Mouse (Mus musculus): ENCODE results near the gene Pradc1.
"Not testable (repeated sequence)": the region's sequence is repeated elsewhere in the genome, so short reads cannot be mapped to it uniquely, and the experiment has no call there.

Gene Pradc1

DNA sequence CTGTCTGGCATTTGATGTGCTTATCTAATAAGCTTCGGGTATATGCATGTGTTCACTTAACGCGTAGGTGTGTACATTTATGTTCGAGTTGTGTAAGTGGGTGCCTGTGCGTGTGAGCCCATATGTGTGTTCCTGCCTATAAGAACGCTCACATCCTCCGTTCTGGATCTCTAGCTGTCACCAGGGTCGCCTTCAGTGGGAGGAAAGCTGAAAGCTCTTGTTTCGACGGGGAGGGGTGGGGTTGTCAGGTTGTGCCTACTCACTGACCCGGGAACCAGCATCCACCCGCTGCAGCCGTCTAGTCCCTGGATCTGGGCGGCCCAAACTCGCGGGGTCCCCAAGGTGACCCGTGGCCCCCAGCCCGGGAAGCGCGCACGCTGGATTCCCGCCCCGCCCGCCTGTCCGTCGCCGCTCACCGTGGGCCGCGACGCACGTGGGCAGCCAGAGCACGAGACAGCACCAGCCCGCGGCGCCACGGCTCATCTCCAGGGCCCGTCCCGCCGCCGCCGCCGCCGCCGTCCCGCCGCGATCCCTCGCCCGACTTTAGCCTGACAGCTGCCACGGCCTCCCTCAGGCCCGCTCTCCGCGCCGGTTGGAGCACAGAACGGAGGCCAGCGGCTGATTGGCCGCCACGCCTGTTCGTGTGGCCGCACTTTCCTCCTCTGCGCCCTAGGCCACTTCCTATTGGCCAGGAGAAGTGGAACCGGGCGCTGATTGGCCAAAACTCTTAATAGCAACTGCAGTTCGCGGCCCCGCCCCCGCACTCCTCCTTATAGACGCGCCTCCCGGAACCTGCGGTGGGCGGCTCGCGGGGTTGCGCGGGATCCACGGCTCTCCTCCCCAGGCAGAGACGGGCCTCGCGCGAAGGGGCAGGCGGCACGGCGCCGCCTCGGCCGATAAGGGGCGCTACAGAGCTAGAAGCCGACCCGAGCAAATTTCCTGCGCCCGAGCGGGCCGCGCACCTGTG is 790 bp downstream of the Pradc1 start, which contains the start of gene Cct7:
Cct7 (plus strand) TSS at position 818 of the 967 bp plus-strand sequence.
- CTCF ChIA-PET = interaction anchor here (0.6 kb wide), 1 partner anchor 122 kb away, joined by 7 read pairs; no protein-coding TSS in a partner anchor

DNA sequence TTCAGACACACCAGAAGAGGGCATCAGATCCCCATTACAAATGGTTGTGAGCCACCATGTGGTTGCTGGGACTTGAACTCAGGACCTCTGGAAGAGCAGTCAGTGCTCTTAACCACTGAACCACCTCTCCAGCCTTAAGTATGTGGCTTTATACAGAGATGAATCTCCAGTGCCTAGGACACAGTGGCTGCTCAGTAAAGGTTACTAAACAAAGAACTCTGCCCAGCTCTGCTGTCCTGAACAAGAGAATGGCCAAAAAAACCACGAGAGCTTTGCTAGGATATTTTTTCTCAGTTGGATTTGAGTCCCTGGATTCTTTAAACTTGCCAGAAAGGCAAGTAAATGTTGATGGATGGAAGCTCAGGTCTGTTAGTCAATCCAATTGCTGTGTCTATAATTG is 1.6 kb downstream of the Pradc1 start:
- CTCF ChIA-PET = not testable (repeated sequence)

DNA sequence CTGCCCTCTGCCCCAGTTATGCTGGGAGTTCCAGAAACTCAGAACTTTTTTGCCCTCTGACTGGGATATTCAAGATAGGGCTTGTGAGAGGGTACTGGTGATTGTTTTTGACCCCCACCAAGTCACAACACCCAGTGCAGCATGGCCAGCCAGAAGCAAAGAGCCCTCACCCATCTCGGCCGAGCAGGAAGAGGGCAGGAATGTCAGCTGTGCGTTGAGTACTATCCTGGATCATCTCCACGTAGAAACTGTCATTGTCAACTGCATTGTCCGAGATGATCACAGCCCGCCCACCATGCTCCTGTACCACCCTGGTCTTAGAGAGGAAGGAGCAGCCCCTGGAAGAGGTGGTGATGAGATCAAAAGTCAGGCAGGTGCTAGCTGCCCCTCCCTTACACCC is 4.4 kb downstream of the Pradc1 start:
- CTCF ChIA-PET = no interaction called here

DNA sequence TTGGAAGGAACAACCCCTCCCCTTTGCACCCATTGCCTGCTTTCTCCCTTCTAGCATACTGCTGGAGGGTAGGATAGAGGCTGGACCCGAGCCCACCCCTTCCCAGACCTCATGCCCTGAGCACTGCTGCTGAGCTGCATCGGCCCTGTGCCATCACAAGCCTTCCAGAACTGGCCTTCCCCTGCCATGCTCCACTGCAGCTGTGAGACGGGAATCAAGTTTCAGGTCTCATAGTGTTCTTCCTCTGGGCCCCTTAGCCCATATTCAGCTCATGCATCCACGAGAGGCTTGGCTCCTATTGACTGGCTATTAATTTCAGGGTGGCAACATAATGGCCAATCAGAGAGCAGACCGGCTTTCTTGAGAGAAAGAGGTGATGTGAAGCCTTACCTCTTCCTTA is 6.5 kb downstream of the Pradc1 start:
- CTCF ChIA-PET = no interaction called here

DNA sequence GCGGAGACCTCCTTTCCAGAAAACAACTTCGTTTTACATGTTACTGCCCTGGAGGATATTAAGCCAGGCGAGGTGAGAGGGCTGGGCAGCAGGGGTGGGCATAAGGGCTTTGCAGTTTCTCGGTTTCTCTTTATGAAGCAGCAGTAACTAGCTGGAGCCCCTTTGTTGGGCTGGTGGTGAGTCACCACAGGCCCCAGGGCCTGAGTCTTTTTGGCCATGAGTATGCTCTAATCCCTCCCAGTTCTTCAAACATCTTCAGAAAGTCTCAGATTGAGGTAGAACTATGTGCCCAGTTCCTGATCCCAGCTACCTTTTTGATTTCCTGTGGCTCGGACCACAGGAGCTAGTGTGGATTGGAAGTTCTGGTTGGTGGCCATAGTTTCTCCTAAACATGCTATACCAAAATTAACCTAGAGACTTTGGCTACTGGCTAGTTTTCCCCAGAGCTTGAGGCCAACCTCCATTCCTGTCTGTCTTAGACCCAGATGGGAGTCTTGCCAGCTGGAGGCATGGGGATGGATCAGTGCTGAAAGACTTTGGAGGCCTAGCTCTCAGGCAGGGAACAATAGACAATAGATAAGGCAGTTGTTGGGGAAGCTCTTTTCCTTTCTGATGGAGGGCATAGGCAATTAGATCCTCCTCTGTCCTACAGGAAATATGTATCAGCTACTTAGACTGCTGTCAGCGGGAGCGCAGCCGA is 7.4 kb downstream of the Pradc1 start:
- CTCF ChIA-PET = no interaction called here

DNA sequence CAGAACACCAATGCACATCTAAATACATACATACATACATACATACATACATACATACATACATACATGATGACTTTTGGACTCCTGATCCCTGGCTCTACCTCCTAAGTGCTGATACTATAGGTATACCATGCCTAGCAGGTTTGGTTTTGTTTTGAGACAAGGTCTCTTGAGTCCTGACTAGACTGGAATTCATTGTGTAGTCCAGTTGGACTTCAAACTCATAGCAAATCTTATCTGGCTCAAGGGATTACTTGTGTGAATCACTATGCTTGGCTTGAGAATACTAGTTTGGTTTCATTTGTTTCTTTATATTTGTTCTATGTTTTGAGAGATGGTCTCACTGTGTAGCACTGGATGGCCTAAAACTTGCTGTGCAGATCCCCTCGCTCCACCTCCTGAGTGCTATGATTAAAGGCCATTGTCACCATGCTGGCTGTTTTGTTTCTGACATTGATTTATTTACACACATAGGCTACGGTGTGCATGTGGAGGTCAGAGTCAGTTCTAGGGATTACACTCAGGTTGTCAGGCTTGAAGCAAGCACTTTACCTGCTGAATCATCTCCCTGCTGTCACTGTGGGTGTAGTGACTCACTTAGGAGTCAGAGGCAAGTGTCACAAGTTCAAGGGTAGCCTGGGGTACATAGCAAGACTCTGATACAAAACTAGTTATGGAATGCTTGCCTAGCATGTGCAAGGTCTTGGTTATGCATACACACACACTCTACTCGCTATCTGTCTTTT is 8.1 kb downstream of the Pradc1 start:
- CTCF ChIA-PET = no interaction called here

DNA sequence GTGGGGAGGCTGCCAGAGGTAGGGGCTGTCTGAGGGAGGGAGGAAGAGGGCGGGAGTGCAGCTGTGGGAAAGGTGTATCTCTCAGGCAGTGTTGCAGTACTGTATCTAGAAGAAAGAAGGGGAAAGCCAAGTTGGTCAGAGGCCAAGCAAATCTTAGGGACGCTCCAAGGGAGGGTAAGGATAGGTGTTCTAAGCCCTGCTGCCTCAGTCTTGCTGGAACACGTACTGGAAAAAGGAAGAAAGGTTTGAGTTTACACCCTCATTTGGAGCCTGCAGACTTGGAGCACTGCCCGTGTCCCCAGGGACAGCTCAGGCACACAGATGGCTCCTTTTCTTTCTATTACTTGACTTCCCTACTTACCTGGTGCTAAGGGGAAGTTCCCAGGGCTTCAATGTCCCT is 10.6 kb downstream of the Pradc1 start:
- CTCF ChIA-PET = no interaction called here

DNA sequence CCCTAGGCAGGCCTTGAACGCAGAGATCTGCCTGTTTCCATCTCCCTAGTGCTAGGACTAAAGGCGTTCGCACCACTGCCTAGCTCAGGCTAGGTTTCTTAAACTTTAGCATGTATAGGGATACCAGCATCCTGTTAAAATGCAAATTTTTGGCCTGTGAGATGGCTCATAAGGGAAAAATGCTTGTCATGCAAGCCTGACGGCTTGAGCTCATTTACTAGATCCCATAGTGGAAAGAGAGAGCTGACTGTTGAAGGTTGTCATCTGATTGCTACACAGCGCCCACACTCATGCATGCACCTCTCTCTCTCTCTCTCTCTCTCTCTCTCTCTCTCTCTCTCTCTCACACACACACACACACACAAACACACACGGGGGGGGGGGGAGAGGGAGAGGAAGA is 15.1 kb downstream of the Pradc1 start:
- CTCF ChIA-PET = no interaction called here

DNA sequence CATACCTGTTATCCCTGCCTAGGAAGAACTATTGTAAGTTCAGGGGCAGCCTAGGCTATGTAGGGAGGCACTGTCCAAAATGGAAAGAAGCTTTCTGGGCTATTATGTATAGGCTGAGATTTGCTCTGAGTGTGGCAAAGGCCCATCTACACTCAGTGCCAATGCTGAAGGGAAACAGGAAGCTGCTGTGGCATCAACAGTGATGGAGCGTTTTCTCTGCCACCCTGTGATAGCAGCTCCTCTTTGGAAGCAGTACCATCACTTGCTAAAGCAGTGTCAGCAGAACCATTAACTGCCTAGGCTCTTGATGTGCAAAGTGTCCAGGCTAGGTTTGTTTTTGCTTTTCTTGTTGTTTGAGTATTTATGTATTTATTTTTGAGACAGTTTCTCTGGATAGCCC is 15.6 kb downstream of the Pradc1 start:
- CTCF ChIA-PET = no interaction called here

DNA sequence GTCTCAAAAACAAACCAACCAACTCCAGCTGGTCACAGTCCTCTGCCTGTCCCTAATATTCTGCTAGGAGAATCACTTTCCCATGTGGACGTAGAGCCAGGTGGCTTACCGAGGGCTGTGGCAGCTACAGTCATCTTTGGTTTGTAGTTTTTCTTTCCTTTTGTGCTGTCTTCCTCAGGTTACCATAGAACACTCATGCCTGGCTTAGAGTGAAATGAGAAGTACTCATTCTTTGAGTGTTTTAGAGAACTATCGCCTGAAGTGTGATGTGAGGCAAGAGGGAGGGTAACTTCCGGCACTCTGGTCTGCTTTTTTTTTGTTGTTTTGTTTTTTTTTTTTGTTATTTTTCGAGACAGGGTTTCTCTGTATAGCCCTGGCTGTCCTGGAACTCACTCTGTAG is 17.9 kb downstream of the Pradc1 start:
- CTCF ChIA-PET = no interaction called here

DNA sequence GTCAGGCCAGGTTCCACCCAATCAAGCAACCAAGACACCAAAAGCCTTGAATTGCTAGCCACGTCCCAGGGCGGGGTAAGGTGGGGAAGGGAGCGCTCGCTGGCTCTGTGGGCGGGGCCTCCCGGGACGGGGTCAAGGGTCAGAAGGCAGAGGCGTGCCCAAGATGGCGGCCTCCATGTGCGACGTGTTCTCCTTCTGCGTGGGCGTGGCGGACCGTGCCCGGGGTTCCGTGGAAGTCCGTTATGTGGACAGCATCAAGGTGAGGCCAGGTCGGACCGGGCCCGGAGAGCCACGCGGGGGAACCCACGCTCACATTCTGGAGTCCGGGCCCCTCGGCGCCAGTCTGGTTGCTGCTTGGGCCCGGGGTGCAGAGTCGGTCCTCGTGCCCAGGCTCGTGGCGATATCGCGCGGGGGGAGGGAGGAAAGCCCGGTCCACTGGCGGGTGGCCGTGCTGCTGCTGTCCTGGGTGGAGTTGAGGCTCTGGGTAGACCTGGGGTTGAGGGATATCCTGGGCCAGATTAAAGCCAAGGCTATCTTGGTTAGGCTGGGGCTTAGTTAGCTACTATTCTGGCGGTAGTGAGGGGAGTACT is 19.8 kb downstream of the Pradc1 start, which contains the start of gene Smyd5:
Smyd5 (plus strand) TSS at position 148 of the 590 bp plus-strand sequence.
- CTCF ChIA-PET = no interaction called here

DNA sequence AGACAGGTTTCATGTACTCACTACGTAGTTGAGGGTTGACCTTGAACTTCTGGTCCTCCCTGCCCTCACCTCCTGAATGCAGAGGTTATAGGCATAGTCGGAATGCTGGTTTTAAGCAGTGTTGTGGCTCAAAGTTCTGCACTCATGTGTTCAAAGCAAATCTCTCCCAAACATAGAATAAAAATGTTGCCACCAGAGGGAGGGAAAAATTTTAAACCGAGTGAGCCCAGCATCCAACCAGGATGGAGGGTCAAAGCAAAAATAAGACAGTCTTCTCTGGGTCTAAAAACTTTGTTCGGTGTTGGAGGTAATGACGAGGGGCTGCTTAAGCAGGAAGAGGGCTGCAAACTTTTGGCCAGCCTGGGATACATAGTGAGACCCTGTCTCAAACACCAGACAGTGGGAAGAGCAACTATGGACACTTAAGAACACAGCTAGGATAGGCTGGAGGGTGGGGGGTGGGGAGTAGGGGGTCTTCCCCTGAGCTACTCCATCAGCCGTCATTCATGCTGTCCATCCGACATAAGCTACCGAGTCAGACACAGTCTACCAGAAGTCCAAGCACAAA is 20.4 kb downstream of the Pradc1 start:
- CTCF ChIA-PET = no interaction called here

DNA sequence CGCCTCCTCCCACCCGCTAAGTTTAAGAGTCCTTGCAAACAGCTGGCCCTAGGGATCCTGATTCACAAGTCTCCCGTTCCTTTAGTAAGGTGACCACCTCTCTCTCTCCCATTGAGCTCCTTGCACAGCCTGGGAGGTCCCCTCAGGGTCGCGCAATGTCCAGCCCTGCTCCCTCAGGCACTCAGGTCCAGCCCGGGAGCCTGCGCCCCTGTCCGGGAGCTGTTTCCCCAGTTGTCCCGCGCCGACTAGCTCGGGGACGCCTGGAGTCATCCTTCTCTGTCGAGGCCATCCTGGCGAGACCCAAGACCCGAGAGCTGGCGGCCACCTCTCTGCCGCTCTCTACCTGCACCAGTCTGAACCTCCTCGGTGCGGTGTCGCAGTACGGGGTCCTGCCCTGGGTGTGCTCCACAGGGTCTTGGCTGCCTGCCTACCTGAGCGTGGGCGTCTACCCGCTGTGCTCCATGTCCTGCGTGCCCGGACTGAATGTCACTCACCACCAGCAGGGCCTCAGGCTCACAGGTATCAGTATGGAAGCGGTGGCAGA is 27.9 kb downstream of the Pradc1 start, which contains the start of gene Noto:
Noto (plus strand) TSS at position 51 of the 544 bp plus-strand sequence.
- CTCF ChIA-PET = interaction anchor here (0.5 kb wide), 1 partner anchor 512 kb away, joined by 11 read pairs; no protein-coding TSS in a partner anchor

DNA sequence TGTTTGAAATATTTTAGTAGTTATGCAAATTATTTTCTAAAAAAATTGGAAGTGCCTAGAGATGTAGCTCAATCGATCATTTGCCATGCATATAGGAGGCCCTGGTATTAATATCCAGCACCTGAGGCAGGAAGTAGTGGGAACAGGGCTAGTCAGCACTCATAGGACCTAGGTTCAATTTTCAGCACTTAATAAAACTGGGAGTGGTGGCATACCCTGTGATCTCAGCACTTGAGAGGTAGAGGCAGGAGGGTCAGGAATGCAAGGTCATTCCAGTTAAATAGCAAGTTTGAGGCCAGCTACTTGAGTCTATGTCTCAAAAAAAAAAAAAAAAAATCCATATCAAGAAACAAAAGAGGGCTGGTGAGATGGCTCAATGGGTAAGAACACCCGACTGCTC is 32.6 kb downstream of the Pradc1 start:
- CTCF ChIA-PET = interaction anchor here (0.7 kb wide), 1 partner anchor 14 kb away, joined by 5 read pairs; no protein-coding TSS in a partner anchor

DNA sequence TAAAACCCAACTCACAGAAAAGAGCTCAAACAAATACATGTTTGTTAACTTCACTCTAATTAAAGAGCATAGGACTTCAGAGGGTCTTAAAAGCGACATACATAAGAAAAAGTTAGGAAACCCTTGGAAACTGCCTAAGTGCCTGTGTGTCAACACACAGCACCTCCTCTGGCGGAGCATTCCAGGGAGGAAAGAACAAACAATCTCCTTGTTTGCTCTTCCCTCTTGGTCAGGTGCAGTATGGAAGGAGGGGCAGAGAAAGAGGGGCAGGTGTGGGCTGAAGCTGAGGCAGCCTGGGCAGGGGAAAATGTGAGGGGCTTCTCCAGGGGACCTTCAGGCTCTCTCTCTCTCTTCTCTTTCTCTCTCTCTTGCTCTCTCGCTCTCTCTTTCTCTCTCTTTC is 35.9 kb downstream of the Pradc1 start:
- CTCF ChIA-PET = no interaction called here

DNA sequence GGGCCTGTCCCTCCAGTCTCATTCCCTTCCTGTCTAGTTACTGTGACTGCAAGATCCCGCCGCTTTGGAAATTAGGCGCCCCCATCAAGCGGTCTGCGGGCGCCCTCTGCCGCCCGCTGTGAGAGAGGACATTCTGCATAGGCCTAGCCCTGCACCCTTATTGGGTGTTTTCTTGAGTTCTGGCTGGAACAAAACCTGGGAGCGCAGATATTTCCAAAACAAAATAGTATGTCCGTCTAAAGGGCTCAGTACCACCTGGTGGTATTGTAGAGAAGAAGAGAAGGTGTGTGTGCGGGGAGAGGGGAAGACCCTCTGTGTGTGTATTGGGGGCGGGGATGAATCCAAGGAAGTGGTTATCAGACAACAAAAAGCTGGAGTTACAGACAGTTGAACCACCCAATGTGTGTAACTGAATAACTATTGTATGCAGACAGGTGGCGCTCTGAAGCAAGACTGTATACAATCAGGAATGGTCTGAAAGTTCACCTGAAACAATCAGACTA is 40.9 kb downstream of the Pradc1 start:
- CTCF ChIA-PET = no interaction called here

DNA sequence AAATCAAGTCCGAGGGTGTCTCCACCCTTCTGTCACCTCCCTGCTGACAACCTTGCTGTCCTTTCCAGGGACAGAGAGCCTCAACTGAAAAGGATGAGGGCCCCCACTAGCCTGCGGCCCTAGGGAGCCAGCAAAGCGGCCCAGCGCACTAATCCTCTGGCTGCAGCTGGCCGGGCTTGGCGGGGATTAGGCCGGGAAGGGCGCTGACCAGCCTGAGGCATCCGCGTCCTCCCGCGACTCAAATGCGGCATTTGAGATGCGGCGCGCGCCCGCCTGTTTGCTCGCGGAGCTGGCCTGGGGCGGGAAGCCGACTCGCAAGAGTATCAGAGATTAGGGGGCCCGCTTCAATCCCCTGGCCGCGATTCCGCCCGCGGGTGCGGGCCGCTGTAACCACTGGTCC is 42.8 kb downstream of the Pradc1 start:
- CTCF ChIA-PET = no interaction called here

DNA sequence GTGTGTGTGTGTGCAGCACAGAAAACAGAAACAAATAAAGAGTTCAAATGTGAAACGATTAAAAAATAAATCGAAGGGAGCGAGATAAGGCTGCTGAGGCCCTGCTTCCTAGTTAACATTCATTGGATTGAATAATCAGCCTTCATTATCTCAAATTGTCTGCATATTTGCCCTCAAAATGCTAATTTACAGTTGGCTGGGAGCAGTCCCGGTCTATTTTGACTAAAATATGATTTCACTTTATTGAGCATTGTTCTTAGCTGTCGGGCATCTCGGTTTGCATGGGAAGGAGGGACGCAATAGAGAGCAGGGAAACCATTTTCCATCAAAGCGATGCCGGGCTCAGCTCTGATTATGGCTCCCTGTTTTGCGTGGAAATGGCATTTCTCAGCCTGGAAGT is 48.7 kb downstream of the Pradc1 start:
- CTCF ChIA-PET = interaction anchor here (0.7 kb wide), 1 partner anchor 566 kb away, joined by 6 read pairs; no protein-coding TSS in a partner anchor

DNA sequence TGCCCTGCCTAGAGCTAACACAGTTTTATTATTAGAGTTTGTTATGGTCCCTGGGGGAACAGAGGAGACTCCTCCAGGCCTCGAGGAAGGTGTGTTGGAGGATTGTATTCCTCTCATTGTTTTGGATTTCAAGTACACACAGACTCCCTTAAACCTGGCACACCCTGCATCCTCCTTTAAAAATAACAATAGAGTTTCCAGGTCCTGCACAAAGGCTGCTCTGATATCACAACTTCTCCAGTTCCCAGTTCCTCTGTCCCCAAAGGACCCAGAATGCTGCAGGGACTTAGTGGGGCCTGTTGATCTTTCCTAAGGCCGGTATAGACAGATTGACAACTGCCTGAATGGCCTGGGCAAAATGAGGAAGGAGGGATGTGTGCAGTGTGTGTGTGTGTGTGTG is 49.2 kb downstream of the Pradc1 start:
- CTCF ChIA-PET = no interaction called here

DNA sequence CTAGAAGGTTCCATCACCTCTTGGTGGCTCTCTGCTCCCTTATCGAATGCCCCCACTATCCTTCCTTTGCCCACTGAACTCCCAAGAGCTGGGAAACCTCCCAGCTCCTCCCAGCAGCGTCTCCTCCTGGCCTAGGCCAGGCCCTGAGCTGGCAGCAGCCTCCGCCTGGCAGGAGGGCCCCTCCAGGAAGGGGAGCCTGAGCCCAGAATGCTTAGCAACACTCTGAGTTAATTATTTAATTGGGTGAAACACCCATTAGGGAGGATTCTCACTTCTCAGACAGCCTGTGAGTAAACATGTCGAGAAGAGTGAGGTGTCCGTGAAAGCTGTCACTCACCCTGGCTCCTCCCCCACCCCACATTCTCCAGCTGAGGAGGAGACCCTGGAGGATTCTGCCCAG is 52.1 kb downstream of the Pradc1 start:
- CTCF ChIA-PET = no interaction called here

DNA sequence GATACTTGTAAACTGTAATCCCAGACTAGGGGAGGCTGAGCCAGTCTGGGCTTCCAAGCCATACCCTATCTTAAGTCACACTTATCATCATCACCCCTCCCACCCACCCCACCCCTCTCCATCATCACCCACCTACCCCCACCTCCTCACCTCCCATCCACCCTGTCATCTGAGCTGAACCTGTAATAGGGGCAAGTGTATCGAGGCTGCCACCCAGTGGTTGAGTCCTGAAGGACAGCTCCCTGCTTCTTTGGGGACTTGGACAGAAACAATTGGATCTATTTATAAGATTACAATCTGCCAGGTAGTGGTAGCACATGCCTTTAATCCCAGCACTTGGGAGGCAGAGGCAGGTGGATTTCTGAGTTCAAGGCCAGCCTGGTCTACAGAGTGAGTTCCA is 54.6 kb downstream of the Pradc1 start:
- CTCF ChIA-PET = interaction anchor here (0.6 kb wide), 2 partner anchors 20 to 103 kb away, joined by 3 read pairs; no protein-coding TSS in a partner anchor

Data from spleen, embryonic (tissue).